Mouse (Mus musculus) MEL (cell line): ENCODE measurements at regions not wholly inside any gene's neighbourhood (a gene's known extent, or its start where the extent isn't known, plus 50 kb on each side); places are given as distances from the start of the nearest gene placed in this dataset.

ENCODE experiments used
- DNase-seq: peaks from one replicate; pipeline ENCODE4 v3.0.0; 2011; ENCODE audit warnings: low read depth, low spot score
- H3K27ac ChIP-seq: 2 replicates; pipeline ENCODE4 v1.5.1; 2012; ENCODE audit warnings: low read depth, mild to moderate bottlenecking, control low read depth, low read length, moderate library complexity; ENCODE audit not compliant: control insufficient read depth
- H3K27me3 ChIP-seq, 2 experiments: fragments of 150-350 bp in 1 of 2; sonication (generic) in 1 of 2; 2 replicates each; pipeline ENCODE4 v1.6.1; 2012; ENCODE audit warnings: low read length in 2 of 2, mild to moderate bottlenecking in 2 of 2, improper control_type of control experiment in 1 of 2, moderate library complexity in 1 of 2; ENCODE audit not compliant: insufficient read depth in 2 of 2, control insufficient read depth in 1 of 2
- H3K36me3 ChIP-seq, 2 experiments: 2 replicates each; pipeline ENCODE4 v1.6.1; 2012 to 2014; ENCODE audit warnings: low read length in 2 of 2, improper control_type of control experiment in 1 of 2, inconsistent platforms in 1 of 2, mild to moderate bottlenecking in 1 of 2; ENCODE audit not compliant: insufficient read depth in 2 of 2, control insufficient read depth in 1 of 2
- H3K4me1 ChIP-seq, 2 experiments: fragments of 150-350 bp in 1 of 2; sonication (generic) in 1 of 2; 2 replicates each; pipeline ENCODE4 v1.6.1; 2012; ENCODE audit warnings: low read length in 2 of 2, improper control_type of control experiment in 1 of 2, mild to moderate bottlenecking in 1 of 2; ENCODE audit not compliant: insufficient read depth in 2 of 2, control insufficient read depth in 1 of 2
- H3K4me3 ChIP-seq, 2 experiments: fragments of 150-350 bp in 1 of 2; sonication (generic) in 1 of 2; 2 replicates each; pipeline ENCODE4 v1.5.1; 2012; ENCODE audit warnings: low read depth in 2 of 2, low read length in 2 of 2, mild to moderate bottlenecking in 2 of 2, moderate library complexity in 2 of 2, control low read depth in 1 of 2, improper control_type of control experiment in 1 of 2; ENCODE audit not compliant: control insufficient read depth in 1 of 2, insufficient read depth in 1 of 2
- H3K79me2 ChIP-seq: 2 replicates; pipeline ENCODE4 v1.6.1; 2012; ENCODE audit warnings: mild to moderate bottlenecking, low read length, moderate library complexity; ENCODE audit not compliant: control insufficient read depth, poor library complexity, insufficient read depth
- H3K9ac ChIP-seq: 2 replicates; pipeline ENCODE4 v1.6.1; 2012; ENCODE audit warnings: low read depth, mild to moderate bottlenecking, control low read depth, low read length, moderate library complexity; ENCODE audit not compliant: control insufficient read depth, poor library complexity, severe bottlenecking
- H3K9me3 ChIP-seq: fragments of 150-350 bp; sonication (generic); replicated peaks from 2 replicates; pipeline ENCODE4 v1.6.1; 2012; ENCODE audit warnings: mild to moderate bottlenecking, low read length, improper control_type of control experiment, moderate library complexity; ENCODE audit not compliant: insufficient read depth
- BHLHE40 ChIP-seq: IDR thresholded peaks from 2 replicates; pipeline ENCODE4 v1.6.1; 2012; ENCODE audit warnings: low read depth, mild to moderate bottlenecking, inconsistent platforms, low read length, improper control_type of control experiment, borderline replicate concordance
- CTCF ChIP-seq, 3 experiments: IDR thresholded peaks in 2 of 3; conservative IDR thresholded peaks in 1 of 3; 2 replicates each; pipeline ENCODE4 v1.5.1; 2011 to 2012; ENCODE audit warnings: low read length in 3 of 3, low read depth in 2 of 3, mild to moderate bottlenecking in 2 of 3, improper control_type of control experiment in 1 of 3, inconsistent platforms in 1 of 3, mixed read lengths in 1 of 3, moderate library complexity in 1 of 3; ENCODE audit not compliant: control insufficient read depth in 1 of 3, insufficient read depth in 1 of 3, poor library complexity in 1 of 3, severe bottlenecking in 1 of 3
- EP300 ChIP-seq, 2 experiments: IDR thresholded peaks; 2 replicates each; pipeline ENCODE4 v1.6.1; 2011; ENCODE audit warnings: improper control_type of control experiment in 2 of 2, low read length in 2 of 2, low read depth in 1 of 2, mild to moderate bottlenecking in 1 of 2
- ETS1 ChIP-seq: IDR thresholded peaks from 2 replicates; pipeline ENCODE4 v1.6.1; 2012; ENCODE audit warnings: low read depth, mild to moderate bottlenecking, inconsistent platforms, low read length, improper control_type of control experiment, moderate library complexity
- GATA1 ChIP-seq: IDR thresholded peaks from 2 replicates; pipeline ENCODE4 v1.6.1; 2011; ENCODE audit warnings: low read depth, low read length, improper control_type of control experiment
- JUND ChIP-seq: IDR thresholded peaks from 2 replicates; pipeline ENCODE4 v1.6.1; 2011; ENCODE audit warnings: low read depth, mild to moderate bottlenecking, improper control_type of control experiment, low read length
- KAT2A ChIP-seq: conservative IDR thresholded peaks from 2 replicates; pipeline ENCODE4 v1.6.1; 2012; ENCODE audit warnings: low read depth, low read length, improper control_type of control experiment, inconsistent platforms
- MAFK ChIP-seq: IDR thresholded peaks from 2 replicates; pipeline ENCODE4 v1.6.1; 2011; ENCODE audit warnings: low read depth, mild to moderate bottlenecking, low read length, improper control_type of control experiment, borderline replicate concordance
- MAZ ChIP-seq: IDR thresholded peaks from 2 replicates; pipeline ENCODE4 v1.6.1; 2012; ENCODE audit warnings: low read depth, mild to moderate bottlenecking, inconsistent platforms, low read length, improper control_type of control experiment
- MYB ChIP-seq: IDR thresholded peaks from 2 replicates; pipeline ENCODE4 v1.6.1; 2011; ENCODE audit warnings: mild to moderate bottlenecking, low read depth, low read length, improper control_type of control experiment
- RAD21 ChIP-seq: IDR thresholded peaks from 2 replicates; pipeline ENCODE4 v1.6.1; 2011; ENCODE audit warnings: mild to moderate bottlenecking, low read depth, low read length, improper control_type of control experiment
- SMC3 ChIP-seq: IDR thresholded peaks from 2 replicates; pipeline ENCODE4 v1.6.1; 2011; ENCODE audit warnings: low read depth, low read length, improper control_type of control experiment
- TAL1 ChIP-seq: IDR thresholded peaks from 2 replicates; pipeline ENCODE4 v1.6.1; 2012; ENCODE audit warnings: mild to moderate bottlenecking, inconsistent platforms, low read length, moderate library complexity, mixed read lengths
- TBP ChIP-seq: IDR thresholded peaks from 2 replicates; pipeline ENCODE4 v1.8.0; 2011; ENCODE audit warnings: low read depth, low read length, improper control_type of control experiment
- UBTF ChIP-seq: IDR thresholded peaks from 2 replicates; pipeline ENCODE4 v1.6.1; 2012; ENCODE audit warnings: low read depth, mild to moderate bottlenecking, inconsistent platforms, low read length, improper control_type of control experiment, moderate library complexity, borderline replicate concordance; ENCODE audit not compliant: insufficient read depth
- USF1 ChIP-seq: IDR thresholded peaks from 2 replicates; pipeline ENCODE4 v1.6.1; 2014; ENCODE audit warnings: low read depth, mild to moderate bottlenecking, inconsistent platforms, low read length, improper control_type of control experiment, moderate library complexity
- USF2 ChIP-seq, 2 experiments: IDR thresholded peaks; 2 replicates each; pipeline ENCODE4 v1.6.1; 2011 to 2012; ENCODE audit warnings: improper control_type of control experiment in 2 of 2, low read length in 2 of 2, borderline replicate concordance in 1 of 2, inconsistent platforms in 1 of 2, low read depth in 1 of 2, mild to moderate bottlenecking in 1 of 2; ENCODE audit not compliant: insufficient read depth in 1 of 2
- ZC3H11A ChIP-seq: IDR thresholded peaks from 2 replicates; pipeline ENCODE4 v1.6.1; 2012; ENCODE audit warnings: low read depth, mild to moderate bottlenecking, inconsistent platforms, low read length, improper control_type of control experiment

- Histone ChIP-seq H3K27me3 (no peaks in the 10 kb centered on the region), H3K79me2 (no peaks in the 10 kb centered on the region), H3K27ac (no peak overlapping the region), H3K4me3 (no peak overlapping the region), H3K9me3 (no peaks in the 10 kb centered on the region), H3K9ac (no peak overlapping the region), H3K36me3 (no peaks in the 10 kb centered on the region), H3K4me1 (0 out of 4 replicates have a peak, but pooled peaks cover 0 to 2% of the 10 kb centered on the region in 2 experiments)
- DNase-seq: no peak
- TF ChIP-seq CTCF (IDR thresholded peaks at IDR 0.05 in 2 of 3, conservative IDR thresholded peaks at IDR 0.05 in 1 of 3; ENCODE audit: control insufficient read depth in 1 of 3, insufficient read depth in 1 of 3, low read depth in 2 of 3, low read length in 3 of 3, poor library complexity in 1 of 3, severe bottlenecking in 1 of 3): no peak
- no peak for TF ChIP-seq ETS1
- no peak for TF ChIP-seq USF1
- no peak for TF ChIP-seq TBP
- TF ChIP-seq TAL1: no peak
- TF ChIP-seq UBTF: no peak
- TF ChIP-seq SMC3: no peak
- TF ChIP-seq USF2 (IDR thresholded peaks at IDR 0.05; ENCODE audit: borderline replicate concordance in 1 of 2, insufficient read depth in 1 of 2, low read depth in 1 of 2, low read length in 2 of 2): no peak
- TF ChIP-seq MAFK: no peak
- no peak for TF ChIP-seq KAT2A
- no peak for TF ChIP-seq RAD21
- no peak for TF ChIP-seq JUND
- TF ChIP-seq ZC3H11A: no peak
- no peak for TF ChIP-seq EP300 (IDR thresholded peaks at IDR 0.05; ENCODE audit: low read depth in 1 of 2, low read length in 2 of 2)
- no peak for TF ChIP-seq BHLHE40
- TF ChIP-seq MAZ: no peak
- TF ChIP-seq MYB: no peak
- TF ChIP-seq, all 39 proteins: peak for 0
These were observed 123.8 kb upstream of the Nabp1 start for GRCm38 (mm10) chr1:51602071-51602470.

- Histone ChIP-seq H3K27me3 (no peaks in the 10 kb centered on the region), H3K4me1 (0 out of 4 replicates have a peak, but pooled peaks cover 0 to 2% of the 10 kb centered on the region in 2 experiments), H3K27ac (no peak overlapping the region), H3K4me3 (no peak overlapping the region), H3K9me3 (no peaks in the 10 kb centered on the region), H3K36me3 (no peaks in the 10 kb centered on the region), H3K79me2 (no peaks in the 10 kb centered on the region), H3K9ac (no peak overlapping the region)
- TF ChIP-seq SMC3: peak; percentile 62
- TF ChIP-seq RAD21: peak; percentile 76
- no peak for TF ChIP-seq GATA1
- TF ChIP-seq CTCF (IDR thresholded peaks at IDR 0.05 in 2 of 3, conservative IDR thresholded peaks at IDR 0.05 in 1 of 3; ENCODE audit: control insufficient read depth in 1 of 3, insufficient read depth in 1 of 3, low read depth in 2 of 3, low read length in 3 of 3, poor library complexity in 1 of 3, severe bottlenecking in 1 of 3): peak; percentile 26 to 73 (median 32); a peak in 4 of 6 replicates
- DNase-seq: peak; percentile 48
These were observed 122.2 kb upstream of the Nabp1 start for GRCm38 (mm10) chr1:51600425-51600824.
